8 mouse cellular contexts compared by ENCODE assay signal in genomic region chr12:4842890-4843597, GRCm38 (mm10). TPM values are rescaled to one million over a fixed set of nuclear protein-coding genes. Genes with fewer than 3 reads are reported as not detected.
DNase-seq lines count a peak whose midpoint lies in the region; ATAC-seq and TF ChIP-seq lines count a peak whose summit lies in the region.

Gene Wdcp (plus strand): TSS chr12:4843303.

- peak within 1 kb of the TSS; percentile 67 to 78 (median 77) for H3K4me3 ChIP-seq in CH12.LX (replicated peaks in 1 of 3; ENCODE audit: low read depth in 2 of 3, low read length in 2 of 3, poor library complexity in 1 of 3)
- H3K4me3 ChIP-seq in forebrain, embryonic 11.5 days (ENCODE audit: low read depth, low read length), result peak within 1 kb of the TSS; percentile 63
- H3K4me3 ChIP-seq in heart, embryonic 16.5 days (ENCODE audit: low read length), result peak within 1 kb of the TSS; percentile 91
- peak within 1 kb of the TSS; percentile 71 for H3K4me3 ChIP-seq in liver, embryonic 15.5 days (replicated peaks)
- H3K4me3 ChIP-seq in neural tube, embryonic 12.5 days, result peak within 1 kb of the TSS; percentile 67

- H3K9ac ChIP-seq in CH12.LX (ENCODE audit: insufficient read depth, low read depth), result peak within 1 kb of the TSS; percentile 59
- peak within 1 kb of the TSS; percentile 69 for H3K9ac ChIP-seq in forebrain, embryonic 11.5 days (ENCODE audit: low read length)
- peak within 1 kb of the TSS; percentile 84 for H3K9ac ChIP-seq in heart, embryonic 16.5 days (ENCODE audit: low read length)
- H3K9ac ChIP-seq in liver, embryonic 15.5 days, result peak within 1 kb of the TSS; percentile 63
- H3K9ac ChIP-seq in neural tube, embryonic 12.5 days, result peak within 1 kb of the TSS; percentile 53

- in situ Hi-C loops in CH12.LX (cut with MboI; ENCODE audit: low pct_ligation_motif_present, low pct_unique_long_range_greater_than_20kb, low sequenced_read_pairs), result loop anchor here (25.0 kb wide), 1 partner anchor 606 kb away; the partner anchor contains the start of genes Cenpo and Ptrhd1

- H3K4me2 ChIP-seq in CH12.LX (ENCODE audit: insufficient read depth, low read depth, poor library complexity, severe bottlenecking), result peak within 1 kb of the TSS; percentile 82
- H3K4me2 ChIP-seq in forebrain, embryonic 11.5 days (ENCODE audit: low read depth, low read length, severe bottlenecking), result peak within 1 kb of the TSS; percentile 52
- H3K4me2 ChIP-seq in heart, embryonic 16.5 days (ENCODE audit: low read depth, low read length), result peak within 1 kb of the TSS; percentile 88
- peak within 1 kb of the TSS; percentile 98 for H3K4me2 ChIP-seq in liver, embryonic 15.5 days
- H3K4me2 ChIP-seq in neural tube, embryonic 12.5 days (replicated peaks), result peak within 1 kb of the TSS; percentile 81

- under 1% methylated on average over 30 of the region's 30 CpGs for WGBS in forebrain, embryonic 11.5 days
- WGBS in heart, embryonic 16.5 days, result under 1% methylated on average over 30 of the region's 30 CpGs
- under 1% methylated on average over 30 of the region's 30 CpGs for WGBS in liver, embryonic 15.5 days (ENCODE audit: insufficient replicate concordance)
- WGBS in neural tube, embryonic 12.5 days, result under 1% methylated on average over 30 of the region's 30 CpGs

- peaks cover 3 to 10% of the 10 kb centered on the region in 2 experiments for H3K36me3 ChIP-seq in CH12.LX (replicated peaks in 1 of 2; ENCODE audit: control insufficient read depth in 1 of 2, insufficient read depth in 1 of 2, low read length in 1 of 2)
- no peaks in the 10 kb centered on the region for H3K36me3 ChIP-seq in forebrain, embryonic 11.5 days (ENCODE audit: control insufficient read depth, insufficient read depth, low read length)
- H3K36me3 ChIP-seq in heart, embryonic 16.5 days (ENCODE audit: control insufficient read depth, insufficient read depth), result no peaks in the 10 kb centered on the region
- no peaks in the 10 kb centered on the region for H3K36me3 ChIP-seq in liver, embryonic 15.5 days (replicated peaks)
- no peaks in the 10 kb centered on the region for H3K36me3 ChIP-seq in neural tube, embryonic 12.5 days

- peaks cover 3 to 5% of the 10 kb centered on the region in 2 experiments; a peak in 2 of 4 replicates for H3K4me1 ChIP-seq in CH12.LX (ENCODE audit: control insufficient read depth in 1 of 2, insufficient read depth in 2 of 2)
- H3K4me1 ChIP-seq in forebrain, embryonic 11.5 days (replicated peaks; ENCODE audit: control insufficient read depth, insufficient read depth, low read length), result peaks cover 11% of the 10 kb centered on the region; the same call in 1 of the 2 replicates
- H3K4me1 ChIP-seq in heart, embryonic 16.5 days (ENCODE audit: control insufficient read depth, insufficient read depth, low read length), result peaks cover 16% of the 10 kb centered on the region
- peaks cover 44% of the 10 kb centered on the region for H3K4me1 ChIP-seq in liver, embryonic 15.5 days (replicated peaks)
- peaks cover 11% of the 10 kb centered on the region for H3K4me1 ChIP-seq in neural tube, embryonic 12.5 days

- dilution Hi-C loops in CH12.LX (cut with MboI; ENCODE audit: extremely low pct_ligation_motif_present, extremely low pct_unique_long_range_greater_than_20kb, low sequenced_read_pairs), result no loop called here

- peaks cover 23% of the 10 kb centered on the region for H3K27me3 ChIP-seq in CH12.LX (replicated peaks)
- H3K27me3 ChIP-seq in forebrain, embryonic 11.5 days (ENCODE audit: control insufficient read depth, insufficient read depth, low read length), result 0 out of 2 replicates have a peak, but pooled peaks cover 2% of the 10 kb centered on the region
- H3K27me3 ChIP-seq in heart, embryonic 16.5 days (ENCODE audit: control insufficient read depth, insufficient read depth, low read length), result no peaks in the 10 kb centered on the region; the same call in 1 of the 2 replicates
- H3K27me3 ChIP-seq in liver, embryonic 15.5 days, result peaks cover 42% of the 10 kb centered on the region
- 0 out of 2 replicates have a peak, but pooled peaks cover 20% of the 10 kb centered on the region for H3K27me3 ChIP-seq in neural tube, embryonic 12.5 days (replicated peaks)

- no peak for TF ChIP-seq EP300 in CH12.LX (IDR thresholded peaks at IDR 0.05; ENCODE audit: low read length)

- TF ChIP-seq RAD21 in CH12.LX (IDR thresholded peaks at IDR 0.05; ENCODE audit: low read depth, low read length), result no peak

- DNase-seq in CH12.LX (ENCODE audit: extremely low read depth), result peak; percentile 92
- DNase-seq in c-Kit-positive CD71-positive TER-119-negative erythroid progenitor cells, embryonic 14.5 days (ENCODE audit: low read depth), result peak; percentile 89
- peak; percentile 92 for DNase-seq in forebrain, embryonic 11.5 days (ENCODE audit: low spot score)
- peak; percentile 94 to 96 for DNase-seq in kidney, postnatal 36 days
- peak; percentile 94 for DNase-seq in telencephalon, adult 2 months (ENCODE audit: low read depth, low spot score)

- no peak within 1 kb of the TSS; the same call in 1 of the 2 replicates for H3K27ac ChIP-seq in CH12.LX (ENCODE audit: insufficient read depth, low read depth)
- no peak within 1 kb of the TSS for H3K27ac ChIP-seq in forebrain, embryonic 11.5 days (ENCODE audit: low read depth, low read length)
- H3K27ac ChIP-seq in heart, embryonic 16.5 days (ENCODE audit: low read length), result peak within 1 kb of the TSS; percentile 89
- peak within 1 kb of the TSS; percentile 69 for H3K27ac ChIP-seq in liver, embryonic 15.5 days (replicated peaks)
- H3K27ac ChIP-seq in neural tube, embryonic 12.5 days, result peak within 1 kb of the TSS; percentile 37

- peak; percentile 68 for TF ChIP-seq POLR2A in CH12.LX (IDR thresholded peaks at IDR 0.05; ENCODE audit: low read depth, low read length)

- peak; percentile 94 for ATAC-seq in forebrain, embryonic 11.5 days (replicated peaks; ENCODE audit: low FRiP score)
- peak; percentile 93 for ATAC-seq in heart, embryonic 16.5 days (replicated peaks; ENCODE audit: extremely low read depth, insufficient read depth, low FRiP score)
- peak; percentile 90 for ATAC-seq in liver, embryonic 15.5 days (ENCODE audit: insufficient read depth)
- peak; percentile 93 for ATAC-seq in neural tube, embryonic 12.5 days (ENCODE audit: low FRiP score, low read depth)

- peaks cover 33% of the 10 kb centered on the region for H3K79me2 ChIP-seq in CH12.LX (replicated peaks; ENCODE audit: control insufficient read depth, extremely low read depth, insufficient read depth, poor library complexity, severe bottlenecking)

- H3K9me3 ChIP-seq in CH12.LX (replicated peaks; ENCODE audit: low read length), result no peaks in the 10 kb centered on the region
- H3K9me3 ChIP-seq in forebrain, embryonic 11.5 days (ENCODE audit: control insufficient read depth, low read length), result no peaks in the 10 kb centered on the region
- no peaks in the 10 kb centered on the region for H3K9me3 ChIP-seq in heart, embryonic 16.5 days (replicated peaks; ENCODE audit: control insufficient read depth, low read length)
- no peaks in the 10 kb centered on the region for H3K9me3 ChIP-seq in liver, embryonic 15.5 days (replicated peaks)
- H3K9me3 ChIP-seq in neural tube, embryonic 12.5 days, result no peaks in the 10 kb centered on the region

- TF ChIP-seq CTCF in CH12.LX (conservative IDR thresholded peaks at IDR 0.05 in 1 of 2, IDR thresholded peaks at IDR 0.05 in 1 of 2; ENCODE audit: low read depth in 2 of 2, low read length in 2 of 2), result no peak

TF ChIP-seq in CH12.LX, 34 proteins besides CTCF, POLR2A, EP300 and RAD21 (continues in another document):
- TF ChIP-seq MEF2A (IDR thresholded peaks at IDR 0.05; ENCODE audit: borderline replicate concordance, low read depth, low read length) (no peak), JUND (conservative IDR thresholded peaks at IDR 0.05; ENCODE audit: low read depth, low read length) (no peak), CHD1 (IDR thresholded peaks at IDR 0.05; ENCODE audit: low read depth, low read length) (no peak), ELF1 (IDR thresholded peaks at IDR 0.05; ENCODE audit: low read depth, low read length) (peak; percentile 66), NRF1 (IDR thresholded peaks at IDR 0.05; ENCODE audit: low read depth, low read length) (no peak), NELFE (IDR thresholded peaks at IDR 0.05; ENCODE audit: low read depth, low read length) (0 out of 2 replicates have a peak, but pooled peaks have one; percentile 10), PAX5 (IDR thresholded peaks at IDR 0.05; ENCODE audit: low read length) (no peak), ZNF384 (IDR thresholded peaks at IDR 0.05; ENCODE audit: low read depth, low read length) (0 out of 2 replicates have a peak, but pooled peaks have one; percentile 16), BHLHE40 (IDR thresholded peaks at IDR 0.05; ENCODE audit: low read depth, low read length) (peak; percentile 23; the same call in 1 of the 2 replicates), TCF12 (IDR thresholded peaks at IDR 0.05; ENCODE audit: low read depth, low read length) (peak; percentile 26; the same call in 1 of the 2 replicates), GABPA (IDR thresholded peaks at IDR 0.05; ENCODE audit: insufficient replicate concordance, low read depth, low read length) (peak; percentile 27; the same call in 1 of the 2 replicates), TBP (conservative IDR thresholded peaks at IDR 0.05; ENCODE audit: low read depth, low read length) (no peak), E2F4 (IDR thresholded peaks at IDR 0.05; ENCODE audit: insufficient replicate concordance, low read depth, low read length) (peak; percentile 95), RCOR1 (conservative IDR thresholded peaks at IDR 0.05; ENCODE audit: low read depth, low read length) (no peak), SMC3 (IDR thresholded peaks at IDR 0.05; ENCODE audit: low read depth, low read length) (no peak), POLR2AphosphoS2 (IDR thresholded peaks at IDR 0.05; ENCODE audit: low read depth, low read length) (no peak), IRF4 (IDR thresholded peaks at IDR 0.05; ENCODE audit: low read depth, low read length) (peak; percentile 46), MAZ (IDR thresholded peaks at IDR 0.05; ENCODE audit: low read depth, low read length) (no peak), HCFC1 (IDR thresholded peaks at IDR 0.05; ENCODE audit: low read depth, low read length) (peak; percentile 94), MXI1 (IDR thresholded peaks at IDR 0.05; ENCODE audit: low read depth, low read length) (no peak), CHD2 (IDR thresholded peaks at IDR 0.05; ENCODE audit: low read length) (peak; percentile 83)

RNA-seq across cellular contexts. Expression of gene Wdcp, which starts in this region (rescaled TPM):
- total RNA-seq in CH12.LX (2012; rRNA removed) (18.9 and 21.7 TPM in 2 replicates), CH12.LX (2014; rRNA removed) (31.3 and 32.1 TPM in 2 replicates)
- 8.9 and 9.3 TPM in 2 replicates for polyA plus RNA-seq in CH12.LX (2012; ENCODE audit: insufficient read length, low read depth)
- polyA plus RNA-seq in forebrain, embryonic 11.5 days (2014; fragmentation: Nextera tagmentation; extraction: Ambion mirVana), result 20.3 and 20.6 TPM in 2 replicates
- polyA plus RNA-seq in heart, embryonic 16.5 days (2015; fragmentation: Nextera tagmentation; extraction: Ambion mirVana), result 14.1 and 15.0 TPM in 2 replicates
- 8.2 and 9.4 TPM in 2 replicates for polyA plus RNA-seq in liver, embryonic 15.5 days (2015; fragmentation: Nextera tagmentation; extraction: Ambion mirVana)
- 17.0 and 21.2 TPM in 2 replicates for polyA plus RNA-seq in neural tube, embryonic 12.5 days (2016; fragmentation: Nextera tagmentation; extraction: Ambion mirVana)

Comparison
In these comparisons a context has a peak if more than half of its experiments do, and no peak if none do; other contexts are left out.
1. H3K27ac ChIP-seq: peak in heart, embryonic 16.5 days (single experiment), liver, embryonic 15.5 days (single experiment) and neural tube, embryonic 12.5 days (single experiment); none in CH12.LX (single experiment) and forebrain, embryonic 11.5 days (single experiment).
2. Peak in every context shown above with its lines, with median percentiles within 50 percentile points of each other: DNase-seq, H3K4me2 ChIP-seq, H3K4me3 ChIP-seq, H3K9ac ChIP-seq and ATAC-seq.